Mouse (Mus musculus): ENCODE measurements around the gene Gne. TPM values are rescaled to one million over a fixed set of nuclear protein-coding genes. Genes with fewer than 3 reads are reported as not detected.
A peak's percentile ranks its signal among the peaks of the same experiment; 100 is the strongest.

Gne gene
- polyA plus RNA-seq (2012; ENCODE audit: insufficient read depth, low replicate concordance) = 31.0 and 61.1 TPM in 2 replicates

DNA sequence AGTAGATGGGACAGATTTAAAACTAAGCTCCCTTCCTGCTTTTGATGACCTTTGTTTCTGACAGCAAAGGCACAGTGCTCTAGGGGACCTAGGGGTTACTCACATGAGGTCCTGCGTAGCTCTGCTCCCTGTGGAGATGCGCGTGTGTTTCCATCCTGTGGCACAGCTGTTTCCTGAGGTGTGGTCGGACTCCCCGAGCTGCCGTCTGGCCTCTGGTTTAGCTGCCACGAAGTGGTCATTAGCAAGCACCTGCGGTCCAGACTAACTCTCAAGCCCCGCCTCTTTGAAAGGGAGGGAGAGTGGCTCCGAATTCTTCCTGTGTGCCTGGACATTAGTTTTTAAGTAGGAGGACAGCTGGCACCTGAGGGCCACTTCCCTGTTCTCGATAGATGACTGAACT, at the start of gene Gne:
Gene Gne (minus strand): TSS at position 233 of the 400 bp plus-strand sequence.
- Histone ChIP-seq H3K4me3 (replicated peaks) (peak within 1 kb of the TSS; percentile 76), H3K4me1 (peaks cover 15% of the 10 kb centered on the region), H3K36me3 (replicated peaks; ENCODE audit: low read length) (no peaks in the 10 kb centered on the region), H3K27me3 (replicated peaks) (peaks cover 18% of the 10 kb centered on the region), H3K9me3 (no peaks in the 10 kb centered on the region)
- TF ChIP-seq FLI1 (IDR thresholded peaks at IDR 0.05; ENCODE audit: low read length) (no peak), GATA1 (IDR thresholded peaks at IDR 0.05; ENCODE audit: borderline replicate concordance, low read length) (no peak)

DNA sequence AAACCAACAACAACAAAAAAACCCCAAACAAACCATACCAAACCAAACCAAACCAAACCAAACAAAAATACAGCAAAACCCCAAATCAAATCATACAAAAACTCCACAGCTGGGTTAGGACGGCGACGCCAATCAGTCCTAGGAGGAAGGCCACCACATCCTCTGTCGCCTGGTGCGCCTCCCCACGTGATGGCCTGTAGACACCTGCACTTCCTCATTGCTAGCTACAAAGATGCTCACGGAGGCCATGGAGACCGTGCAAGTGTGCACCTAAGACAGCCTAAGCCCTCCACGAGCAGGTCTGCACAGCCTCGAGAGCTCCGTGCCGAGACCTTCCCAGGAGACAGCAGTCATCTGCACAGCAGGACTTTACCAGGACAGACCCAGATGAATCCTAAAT, 42.8 kb upstream of the Gne start:
- TF ChIP-seq GATA1 (IDR thresholded peaks at IDR 0.05; ENCODE audit: borderline replicate concordance, low read length) = no peak
- no peak for TF ChIP-seq FLI1 (IDR thresholded peaks at IDR 0.05; ENCODE audit: low read length)
- Histone ChIP-seq H3K36me3 (replicated peaks; ENCODE audit: low read length) (peaks cover 77% of the 10 kb centered on the region), H3K4me3 (replicated peaks) (no peak overlapping the region), H3K9me3 (no peaks in the 10 kb centered on the region), H3K4me1 (0 out of 2 replicates have a peak, but pooled peaks cover under 1% of the 10 kb centered on the region), H3K27me3 (replicated peaks) (no peaks in the 10 kb centered on the region)

DNA sequence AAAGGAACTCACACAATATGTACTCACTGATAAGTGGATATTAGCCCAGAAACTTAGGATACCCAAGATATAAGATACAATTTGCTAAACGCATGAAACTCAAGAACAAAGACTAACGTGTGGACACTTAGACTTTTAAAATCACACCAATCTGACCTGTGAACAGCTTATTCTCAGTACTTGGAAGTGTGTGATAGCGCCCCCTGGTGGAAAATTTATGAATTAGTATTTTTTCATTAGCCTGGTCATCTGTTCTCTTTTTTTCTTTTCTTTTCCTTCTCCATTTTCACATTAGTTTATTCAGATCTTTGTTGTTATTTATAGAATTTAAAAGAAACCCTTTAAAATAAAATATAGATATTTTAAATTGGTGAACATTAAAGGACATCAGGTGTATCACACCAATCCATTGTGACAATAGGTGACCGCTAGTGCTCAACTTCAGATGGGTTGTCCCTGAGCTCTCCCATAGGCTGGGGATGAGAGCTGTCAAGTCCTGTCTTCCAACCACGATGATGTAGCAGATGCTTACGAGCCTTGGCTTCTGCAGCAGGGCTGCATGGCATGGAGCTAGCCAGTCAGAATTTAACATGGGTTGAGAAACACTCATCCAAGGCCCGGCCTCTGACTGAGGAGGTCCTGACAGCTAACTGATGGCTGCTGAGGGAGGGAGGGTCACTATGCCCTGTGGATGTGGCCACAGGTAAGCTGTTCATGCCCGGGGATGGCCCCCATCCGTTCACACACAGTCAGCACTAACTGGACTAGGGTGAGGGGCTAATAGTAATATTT, 35.6 kb upstream of the Gne start:
- TF ChIP-seq GATA1 (IDR thresholded peaks at IDR 0.05; ENCODE audit: borderline replicate concordance, low read length) = no peak
- no peak for TF ChIP-seq FLI1 (IDR thresholded peaks at IDR 0.05; ENCODE audit: low read length)
- Histone ChIP-seq H3K4me1 (peaks cover 19% of the 10 kb centered on the region), H3K27me3 (replicated peaks) (peaks cover 12% of the 10 kb centered on the region), H3K9me3 (no peaks in the 10 kb centered on the region), H3K36me3 (replicated peaks; ENCODE audit: low read length) (peaks cover 5% of the 10 kb centered on the region), H3K4me3 (replicated peaks) (no peak overlapping the region)

DNA sequence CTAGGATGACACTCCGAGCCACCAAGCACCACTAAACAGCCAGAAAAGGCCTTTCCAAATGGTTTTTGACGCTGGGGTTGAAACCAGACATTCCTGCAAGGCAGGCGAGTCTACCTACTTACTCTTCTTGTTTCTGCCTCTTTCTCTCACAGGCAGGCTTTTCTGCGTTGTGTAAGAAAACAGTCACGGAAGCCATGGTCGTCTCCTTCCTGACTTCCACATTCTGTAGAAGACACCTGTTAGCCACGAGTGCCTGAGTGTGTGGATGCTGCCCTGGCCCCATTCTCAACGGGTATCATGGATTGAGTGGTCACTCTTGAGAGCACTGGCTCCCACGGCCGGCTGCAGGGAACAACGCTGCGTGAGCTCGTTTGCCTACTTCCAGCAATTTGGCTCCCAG, 31.1 kb upstream of the Gne start:
- Histone ChIP-seq H3K9me3 (no peaks in the 10 kb centered on the region), H3K27me3 (replicated peaks) (peaks cover 39% of the 10 kb centered on the region), H3K4me1 (peaks cover 22% of the 10 kb centered on the region), H3K4me3 (replicated peaks) (no peak overlapping the region), H3K36me3 (replicated peaks; ENCODE audit: low read length) (no peaks in the 10 kb centered on the region)
- TF ChIP-seq GATA1 (IDR thresholded peaks at IDR 0.05; ENCODE audit: borderline replicate concordance, low read length) = no peak
- no peak for TF ChIP-seq FLI1 (IDR thresholded peaks at IDR 0.05; ENCODE audit: low read length)

DNA sequence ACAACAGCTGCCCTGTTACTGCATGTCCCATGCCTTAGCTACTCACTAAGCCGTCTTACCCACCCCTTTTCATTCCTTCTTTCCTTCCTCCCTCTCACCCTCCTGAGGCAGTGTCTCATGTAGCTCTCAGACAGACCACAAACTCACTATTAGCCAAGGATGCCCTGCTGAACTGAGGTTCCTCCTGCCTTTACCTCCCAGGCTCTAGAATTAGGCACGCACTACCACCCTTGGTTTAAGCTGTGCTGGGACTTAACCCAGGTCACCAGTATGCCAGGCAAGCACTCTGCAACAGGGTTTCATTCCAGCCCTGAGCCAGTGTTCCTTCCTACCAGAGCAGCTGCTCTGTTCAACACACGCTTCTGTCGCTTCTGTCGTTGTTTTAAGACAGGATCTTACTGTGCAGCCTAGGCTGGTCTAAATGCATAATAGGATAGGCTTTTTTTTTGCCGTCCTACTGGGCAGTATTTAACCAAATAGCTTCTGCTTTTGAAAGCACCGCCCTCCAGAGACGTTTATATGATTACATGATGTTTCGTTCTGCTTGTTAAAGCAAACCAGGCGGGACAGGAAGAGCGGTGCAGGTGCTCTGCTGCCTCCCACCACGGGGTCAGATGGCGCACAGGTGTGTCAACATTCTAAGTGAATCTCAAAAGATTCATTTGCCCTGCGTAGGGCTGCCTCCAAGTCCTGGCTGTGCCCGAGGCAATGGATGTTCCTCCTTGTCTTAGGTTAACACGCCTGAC, 29.6 kb upstream of the Gne start:
- H3K9me3 ChIP-seq = no peaks in the 10 kb centered on the region
- H3K4me3 ChIP-seq (replicated peaks) = peak overlapping the region; percentile 64
- peaks cover 17% of the 10 kb centered on the region for H3K4me1 ChIP-seq
- no peaks in the 10 kb centered on the region for H3K36me3 ChIP-seq (replicated peaks; ENCODE audit: low read length)
- H3K27me3 ChIP-seq (replicated peaks) = peaks cover 44% of the 10 kb centered on the region
- TF ChIP-seq FLI1 (IDR thresholded peaks at IDR 0.05; ENCODE audit: low read length) (no peak), GATA1 (IDR thresholded peaks at IDR 0.05; ENCODE audit: borderline replicate concordance, low read length) (no peak)

DNA sequence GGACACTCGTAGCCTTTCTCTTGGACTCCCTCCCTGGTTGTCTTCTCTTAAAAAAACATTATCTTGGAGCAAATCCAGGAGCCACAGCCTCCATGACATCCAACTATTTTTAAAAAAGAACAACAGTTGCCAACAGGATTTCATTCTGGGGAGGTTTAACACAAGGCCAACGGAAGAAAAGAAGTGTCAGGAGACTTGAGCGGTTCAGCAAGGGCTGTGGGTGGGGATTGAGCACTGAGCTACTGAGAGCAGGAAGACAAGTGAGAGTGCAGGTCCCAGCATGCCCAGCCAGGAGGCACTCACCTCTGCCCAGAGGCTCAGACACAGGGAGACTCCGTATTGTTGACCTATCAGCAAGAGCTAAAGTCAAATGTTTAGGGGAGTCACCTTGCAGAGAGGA, 28.8 kb upstream of the Gne start:
- no peak for TF ChIP-seq GATA1 (IDR thresholded peaks at IDR 0.05; ENCODE audit: borderline replicate concordance, low read length)
- TF ChIP-seq FLI1 (IDR thresholded peaks at IDR 0.05; ENCODE audit: low read length) = no peak
- Histone ChIP-seq H3K4me3 (replicated peaks) (no peak overlapping the region), H3K9me3 (no peaks in the 10 kb centered on the region), H3K4me1 (peaks cover 17% of the 10 kb centered on the region), H3K27me3 (replicated peaks) (peaks cover 48% of the 10 kb centered on the region), H3K36me3 (replicated peaks; ENCODE audit: low read length) (no peaks in the 10 kb centered on the region)

DNA sequence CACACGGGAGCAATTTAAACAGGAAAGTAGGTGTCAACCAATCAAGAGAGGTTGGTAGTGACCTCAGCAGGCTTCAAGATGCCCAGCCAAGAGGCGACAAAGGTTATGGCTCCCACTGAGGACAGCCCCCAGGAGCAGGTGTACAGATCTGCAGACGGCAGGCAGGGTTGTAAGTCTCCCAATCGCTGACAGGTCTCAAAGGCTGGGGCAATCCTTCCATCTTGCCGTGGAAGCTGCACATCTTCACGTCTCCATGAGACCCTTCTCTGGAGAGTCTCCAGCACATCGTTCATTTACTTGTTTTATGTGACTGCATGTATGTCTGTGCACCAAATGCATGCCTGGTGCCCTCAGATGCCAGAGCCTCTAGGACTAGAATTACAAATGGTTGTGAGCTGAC, 26.8 kb upstream of the Gne start:
- Histone ChIP-seq H3K4me1 (peaks cover 13% of the 10 kb centered on the region), H3K9me3 (no peaks in the 10 kb centered on the region), H3K27me3 (replicated peaks) (peaks cover 59% of the 10 kb centered on the region), H3K36me3 (replicated peaks; ENCODE audit: low read length) (no peaks in the 10 kb centered on the region), H3K4me3 (replicated peaks) (no peak overlapping the region)
- TF ChIP-seq FLI1 (IDR thresholded peaks at IDR 0.05; ENCODE audit: low read length) = no peak
- no peak for TF ChIP-seq GATA1 (IDR thresholded peaks at IDR 0.05; ENCODE audit: borderline replicate concordance, low read length)

DNA sequence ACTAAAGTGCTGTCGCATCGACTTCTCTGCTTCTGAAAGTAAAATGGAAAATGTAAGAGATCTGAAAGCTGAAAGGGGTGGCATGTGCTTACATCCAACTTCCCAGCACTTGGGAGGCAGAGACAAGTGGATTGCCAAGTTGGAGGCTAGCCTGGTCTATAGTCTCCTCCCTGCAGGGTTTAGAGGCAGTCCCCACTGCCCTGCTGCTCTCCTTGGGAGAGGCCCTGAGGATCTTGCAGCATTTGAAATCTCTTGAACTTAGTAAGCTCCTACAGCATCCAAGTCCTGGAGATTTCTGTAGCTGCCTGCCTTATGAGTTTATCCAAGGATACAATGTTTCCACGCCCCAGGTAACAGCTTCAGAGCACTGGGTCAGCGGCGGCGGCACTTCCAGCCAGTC, 24.3 kb upstream of the Gne start:
- Histone ChIP-seq H3K27me3 (replicated peaks) (peaks cover 48% of the 10 kb centered on the region), H3K4me3 (replicated peaks) (no peak overlapping the region), H3K9me3 (no peaks in the 10 kb centered on the region), H3K36me3 (replicated peaks; ENCODE audit: low read length) (no peaks in the 10 kb centered on the region), H3K4me1 (peaks cover 18% of the 10 kb centered on the region)
- TF ChIP-seq GATA1 (IDR thresholded peaks at IDR 0.05; ENCODE audit: borderline replicate concordance, low read length) = no peak
- TF ChIP-seq FLI1 (IDR thresholded peaks at IDR 0.05; ENCODE audit: low read length) = no peak

DNA sequence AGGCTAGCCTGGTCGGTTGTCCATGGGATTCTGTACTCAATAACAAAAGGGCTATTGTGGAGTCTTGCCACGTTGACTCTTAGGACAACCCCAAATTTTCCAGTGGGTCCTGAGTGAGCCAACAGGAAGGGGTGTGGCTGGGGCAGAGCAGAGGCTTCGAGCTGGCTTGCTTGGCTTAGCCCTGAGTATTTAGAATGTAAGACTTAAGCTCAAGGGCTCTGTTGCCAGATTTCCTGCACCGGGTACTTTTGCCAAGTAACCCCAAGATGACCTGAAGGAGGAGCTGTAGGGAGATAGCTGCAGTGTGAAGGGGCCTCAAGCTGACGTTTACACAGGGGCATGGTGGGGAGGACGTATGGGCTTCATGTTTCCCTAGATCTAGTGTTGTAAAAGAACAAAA, 23.4 kb upstream of the Gne start:
- peaks cover 12% of the 10 kb centered on the region; the same call in 1 of the 2 replicates for H3K4me1 ChIP-seq
- H3K36me3 ChIP-seq (replicated peaks; ENCODE audit: low read length) = no peaks in the 10 kb centered on the region
- H3K4me3 ChIP-seq (replicated peaks) = no peak overlapping the region
- no peaks in the 10 kb centered on the region for H3K9me3 ChIP-seq
- no peak for TF ChIP-seq GATA1 (IDR thresholded peaks at IDR 0.05; ENCODE audit: borderline replicate concordance, low read length)
- no peak for TF ChIP-seq FLI1 (IDR thresholded peaks at IDR 0.05; ENCODE audit: low read length)
- peaks cover 42% of the 10 kb centered on the region for H3K27me3 ChIP-seq (replicated peaks)

DNA sequence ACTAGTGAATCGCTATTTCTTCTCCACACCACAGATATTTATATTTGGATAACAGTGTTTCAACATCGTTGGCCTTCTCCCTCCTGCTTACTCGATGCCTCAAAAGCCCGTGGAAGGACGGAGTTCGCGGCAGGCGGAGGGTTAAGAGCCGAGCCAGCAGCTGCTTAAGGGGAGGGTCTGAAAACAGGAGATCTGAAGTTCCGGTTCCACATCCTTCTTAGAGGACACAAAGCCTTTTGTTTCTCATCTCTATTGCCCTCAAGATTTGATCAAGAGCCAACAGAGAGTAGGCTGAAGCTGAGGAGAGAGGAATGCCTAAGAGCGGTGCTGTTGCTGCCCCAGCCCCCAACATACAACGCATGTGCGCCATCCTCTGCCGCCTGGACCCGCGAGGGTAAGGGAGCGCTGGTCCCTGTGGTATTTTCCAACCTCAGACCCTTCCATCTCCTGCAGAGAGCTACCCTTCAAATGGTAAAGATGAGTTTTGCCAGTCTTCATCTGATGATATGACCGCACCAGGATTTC, 22.4 kb upstream of the Gne start:
- Histone ChIP-seq H3K36me3 (replicated peaks; ENCODE audit: low read length) (no peaks in the 10 kb centered on the region), H3K4me3 (replicated peaks) (no peak overlapping the region), H3K9me3 (no peaks in the 10 kb centered on the region), H3K27me3 (replicated peaks) (peaks cover 41% of the 10 kb centered on the region), H3K4me1 (peaks cover 12% of the 10 kb centered on the region; the same call in 1 of the 2 replicates)
- TF ChIP-seq GATA1 (IDR thresholded peaks at IDR 0.05; ENCODE audit: borderline replicate concordance, low read length) (no peak), FLI1 (IDR thresholded peaks at IDR 0.05; ENCODE audit: low read length) (no peak)
